Mouse (Mus musculus) erythroblast, embryonic 14.5 days (primary cell): ENCODE results near the gene Washc1. TPM values are rescaled to one million over a fixed set of nuclear protein-coding genes. Genes with fewer than 3 reads are reported as not detected.
"Not testable (repeated sequence)": the region's sequence is repeated elsewhere in the genome, so short reads cannot be mapped to it uniquely, and the experiment has no call there.

Experiments
- H3K27me3 ChIP-seq: 2 replicates; pipeline ENCODE4 v1.6.1; 2012; ENCODE audit warnings: inconsistent platforms; ENCODE audit not compliant: control insufficient read depth
- H3K36me3 ChIP-seq: 2 replicates; pipeline ENCODE4 v1.6.1; 2012; ENCODE audit warnings: mild to moderate bottlenecking, inconsistent platforms; ENCODE audit not compliant: control insufficient read depth
- H3K4me1 ChIP-seq: 2 replicates; pipeline ENCODE4 v1.6.1; 2012; ENCODE audit warnings: inconsistent platforms; ENCODE audit not compliant: control insufficient read depth
- H3K4me3 ChIP-seq: replicated peaks from 2 replicates; pipeline ENCODE3; 2012; ENCODE audit warnings: moderate library complexity, mild to moderate bottlenecking, inconsistent platforms
- H3K9me3 ChIP-seq: 2 replicates; pipeline ENCODE4 v1.6.1; 2012; ENCODE audit warnings: low read length, inconsistent platforms, mixed read lengths; ENCODE audit not compliant: control insufficient read depth
- GATA1 ChIP-seq: IDR thresholded peaks from 2 replicates; pipeline ENCODE4 v1.6.1; 2012; ENCODE audit warnings: low read length, inconsistent platforms, mixed read lengths
- TAL1 ChIP-seq: IDR thresholded peaks from 3 replicates; pipeline ENCODE4 v1.6.1; 2012; ENCODE audit warnings: low read length, inconsistent platforms, mixed read lengths
- polyA plus RNA-seq: library from polyadenylated mRNA; stranded (reverse); fragments of >175 nt; gene quantifications from 2 replicates; pipeline ENCODE4 v1.2.3, GENCODE M21; 2012

The Washc1 gene
- polyA plus RNA-seq = 2.2 and 2.3 TPM in 2 replicates

DNA sequence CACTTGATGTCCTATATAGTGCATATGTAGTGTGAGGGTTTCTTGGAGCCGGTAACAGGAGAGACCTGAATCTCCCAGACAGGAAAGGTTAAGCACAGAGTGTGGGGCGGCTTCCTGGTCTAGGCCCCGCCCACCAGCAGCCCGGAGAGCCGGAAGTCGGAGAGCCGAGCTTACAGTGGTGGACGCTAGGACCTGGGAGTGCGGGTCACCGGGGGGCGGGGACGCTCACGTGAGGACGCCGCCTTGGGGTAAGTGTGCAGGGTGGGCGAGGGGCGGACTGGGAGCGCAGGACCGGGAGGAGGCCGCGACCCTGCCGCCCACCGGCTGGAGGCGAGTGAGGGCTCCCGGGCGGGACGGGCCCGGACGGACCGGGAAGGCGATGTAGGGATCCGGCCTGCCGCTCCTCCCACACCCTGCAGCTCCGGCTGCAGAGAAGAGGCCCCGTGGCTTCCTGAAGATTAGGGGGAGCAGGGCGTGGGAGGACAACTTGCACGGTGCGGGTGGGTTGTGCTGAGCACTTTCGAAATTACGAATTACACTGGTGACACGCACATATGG is at the start of gene Washc1:
Gene Washc1 (plus strand): TSS at position 144 of the 558 bp plus-strand sequence.
- no peaks in the 10 kb centered on the region for H3K9me3 ChIP-seq
- H3K4me3 ChIP-seq = peak within 1 kb of the TSS; percentile 65
- no peaks in the 10 kb centered on the region for H3K27me3 ChIP-seq
- peaks cover 30% of the 10 kb centered on the region for H3K36me3 ChIP-seq
- H3K4me1 ChIP-seq = peaks cover 47% of the 10 kb centered on the region
- TF ChIP-seq TAL1 (no peak), GATA1 (no peak)

DNA sequence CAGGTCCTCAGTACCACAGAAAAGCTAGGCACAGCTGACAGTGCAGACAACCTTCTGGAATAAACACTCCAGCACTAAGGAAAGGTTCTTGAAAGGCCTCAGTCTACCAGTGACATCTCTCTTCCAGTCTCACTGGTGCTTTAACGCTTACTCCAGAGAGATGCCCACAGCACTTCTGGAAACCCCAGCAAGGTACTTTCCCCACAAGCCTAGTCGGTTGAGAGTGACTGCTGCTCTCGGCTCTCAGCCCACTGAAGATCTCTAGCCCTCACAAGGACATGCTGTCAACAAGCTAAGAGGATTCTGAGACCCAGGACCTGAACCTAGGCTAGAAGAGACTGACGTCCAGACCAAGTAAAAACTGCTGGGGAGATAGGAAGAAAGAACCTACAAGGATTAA is 46.2 kb upstream of the Washc1 start:
- H3K27me3 ChIP-seq = no peaks in the 10 kb centered on the region
- no peaks in the 10 kb centered on the region for H3K9me3 ChIP-seq
- no peak overlapping the region for H3K4me3 ChIP-seq
- TF ChIP-seq TAL1 = no peak
- TF ChIP-seq GATA1 = no peak
- no peaks in the 10 kb centered on the region for H3K36me3 ChIP-seq
- H3K4me1 ChIP-seq = no peaks in the 10 kb centered on the region; the same call in 1 of the 2 replicates

DNA sequence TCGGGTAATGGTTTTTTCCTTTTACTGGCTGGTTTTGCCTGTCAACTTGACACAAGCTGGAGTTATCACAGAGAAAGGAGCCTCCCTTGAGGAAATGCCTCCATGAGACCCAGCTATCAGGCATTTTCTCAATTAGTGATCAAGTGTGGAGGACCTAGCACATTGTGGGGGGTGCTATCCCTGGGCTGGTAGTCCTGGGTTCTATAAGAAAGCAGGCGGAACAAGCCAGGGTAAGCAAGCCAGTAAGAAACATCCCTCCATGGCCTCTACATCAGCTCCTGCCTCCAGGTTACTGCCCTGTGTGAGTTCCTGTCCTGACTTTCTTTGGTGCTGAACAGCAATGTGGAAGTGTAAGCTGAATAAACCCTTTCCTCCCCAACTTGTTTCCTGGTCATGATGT is 42.3 kb upstream of the Washc1 start:
- not testable (repeated sequence) for H3K4me1 ChIP-seq, H3K9me3 ChIP-seq, H3K36me3 ChIP-seq, H3K27me3 ChIP-seq, H3K4me3 ChIP-seq

DNA sequence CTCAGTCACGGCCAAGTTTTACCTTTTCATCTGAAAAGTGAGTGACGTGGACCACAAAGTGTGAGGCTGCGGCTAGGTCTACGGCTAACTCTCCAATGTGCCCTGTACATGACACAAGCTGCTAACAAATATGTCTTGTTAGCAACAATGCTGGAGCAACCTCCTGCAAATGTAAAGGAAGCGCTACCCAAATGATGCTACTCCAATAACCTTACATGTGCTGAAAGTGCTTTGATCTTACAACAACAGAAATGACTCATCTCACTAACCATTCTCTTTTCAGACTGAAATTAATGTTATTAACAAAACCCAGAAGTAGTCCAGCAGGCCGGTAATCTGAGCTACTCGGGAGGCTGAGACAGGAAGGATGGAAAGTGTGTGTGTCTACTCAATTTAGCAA is 37.4 kb upstream of the Washc1 start:
- Histone ChIP-seq H3K4me1 (peaks cover 26% of the 10 kb centered on the region), H3K36me3 (peaks cover 8% of the 10 kb centered on the region), H3K9me3 (no peaks in the 10 kb centered on the region), H3K4me3 (no peak overlapping the region), H3K27me3 (no peaks in the 10 kb centered on the region)
- TF ChIP-seq GATA1 = no peak
- no peak for TF ChIP-seq TAL1

DNA sequence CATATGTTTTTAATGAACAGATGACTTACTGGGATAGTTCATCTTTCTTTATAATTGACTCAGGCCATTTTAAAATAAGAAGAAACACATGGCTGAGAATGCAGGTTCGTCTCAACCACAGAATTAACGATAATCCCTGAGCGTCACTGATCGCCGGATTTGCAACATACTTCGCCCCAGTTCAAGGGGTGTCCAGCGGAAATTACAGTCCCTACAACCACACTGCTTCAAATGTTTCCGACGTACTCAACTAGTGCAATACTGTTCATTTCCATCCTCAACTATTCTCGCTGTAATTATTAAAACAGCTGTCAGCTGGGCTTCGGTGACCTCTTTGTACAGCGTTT is 35.5 kb upstream of the Washc1 start:
- TF ChIP-seq GATA1 (no peak), TAL1 (no peak)
- Histone ChIP-seq H3K36me3 (peaks cover 26% of the 10 kb centered on the region), H3K9me3 (no peaks in the 10 kb centered on the region), H3K4me3 (peak overlapping the region; percentile 73), H3K4me1 (peaks cover 26% of the 10 kb centered on the region), H3K27me3 (no peaks in the 10 kb centered on the region)

DNA sequence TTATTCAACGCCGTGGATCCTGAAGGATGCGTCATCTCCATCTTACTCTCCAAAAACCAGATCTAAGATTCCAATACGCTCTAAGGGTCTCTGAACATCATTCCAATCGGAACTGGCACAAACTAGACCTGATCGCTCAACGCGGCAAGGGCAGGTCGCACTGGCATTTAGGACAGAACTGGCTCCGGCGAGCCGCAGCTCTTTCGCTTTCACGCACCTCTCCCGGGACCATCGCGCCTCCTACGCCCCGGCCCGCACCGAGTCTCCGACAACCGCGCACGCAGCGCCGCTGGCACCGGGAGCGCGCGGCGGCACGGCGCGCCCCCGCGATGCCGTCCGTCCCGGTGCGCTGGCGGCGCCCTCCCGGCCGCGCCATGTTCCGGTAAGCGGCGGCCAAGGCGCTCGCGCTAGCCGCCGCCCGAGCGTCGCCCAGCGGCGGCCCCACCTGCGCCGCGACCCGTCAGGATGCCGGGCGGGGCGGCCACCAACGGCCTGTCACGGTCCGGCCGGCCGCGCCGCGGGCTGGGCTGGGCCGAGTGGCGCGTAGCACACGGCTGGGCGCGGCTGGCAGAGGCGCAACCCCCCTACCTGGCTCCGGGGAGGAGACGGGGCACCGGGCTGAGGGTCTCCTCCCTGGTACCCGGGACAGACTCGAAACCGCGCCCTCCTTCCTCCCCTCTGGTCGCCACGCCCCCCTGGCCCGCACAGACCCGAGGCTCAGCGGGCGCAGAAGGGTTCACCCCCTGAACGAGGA is 35.0 kb upstream of the Washc1 start:
- Histone ChIP-seq H3K27me3 (no peaks in the 10 kb centered on the region), H3K4me1 (peaks cover 26% of the 10 kb centered on the region), H3K9me3 (no peaks in the 10 kb centered on the region), H3K4me3 (peak overlapping the region; percentile 73), H3K36me3 (peaks cover 31% of the 10 kb centered on the region)
- TF ChIP-seq TAL1 (no peak), GATA1 (no peak)

DNA sequence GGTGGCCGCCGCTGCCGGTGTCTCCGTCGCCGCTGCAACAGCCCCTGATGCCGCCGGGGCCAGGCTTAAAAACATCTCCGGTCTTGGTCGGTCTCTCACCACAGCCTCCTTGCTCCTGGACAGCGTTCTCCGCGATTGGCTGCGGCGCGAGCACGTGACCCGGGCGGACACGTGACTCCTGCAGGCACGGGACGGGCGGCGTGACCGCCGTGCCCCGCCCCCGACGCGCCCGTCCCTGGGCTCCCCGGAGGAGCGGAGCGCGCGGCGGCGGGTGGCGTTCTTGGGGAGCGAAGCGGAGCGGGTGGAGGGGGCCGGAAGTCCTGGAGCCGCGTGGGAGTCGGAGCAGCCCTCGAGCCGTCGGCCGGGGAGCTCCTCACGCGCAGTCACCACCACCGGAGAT is 34.4 kb upstream of the Washc1 start, which contains the start of gene Ankrd12:
Gene Ankrd12 (minus strand): TSS at position 156 of the 400 bp plus-strand sequence.
- no peak for TF ChIP-seq TAL1
- no peak for TF ChIP-seq GATA1
- H3K9me3 ChIP-seq = no peaks in the 10 kb centered on the region
- H3K4me3 ChIP-seq = peak within 1 kb of the TSS; percentile 73
- H3K36me3 ChIP-seq = peaks cover 37% of the 10 kb centered on the region
- no peaks in the 10 kb centered on the region for H3K27me3 ChIP-seq
- peaks cover 24% of the 10 kb centered on the region for H3K4me1 ChIP-seq

DNA sequence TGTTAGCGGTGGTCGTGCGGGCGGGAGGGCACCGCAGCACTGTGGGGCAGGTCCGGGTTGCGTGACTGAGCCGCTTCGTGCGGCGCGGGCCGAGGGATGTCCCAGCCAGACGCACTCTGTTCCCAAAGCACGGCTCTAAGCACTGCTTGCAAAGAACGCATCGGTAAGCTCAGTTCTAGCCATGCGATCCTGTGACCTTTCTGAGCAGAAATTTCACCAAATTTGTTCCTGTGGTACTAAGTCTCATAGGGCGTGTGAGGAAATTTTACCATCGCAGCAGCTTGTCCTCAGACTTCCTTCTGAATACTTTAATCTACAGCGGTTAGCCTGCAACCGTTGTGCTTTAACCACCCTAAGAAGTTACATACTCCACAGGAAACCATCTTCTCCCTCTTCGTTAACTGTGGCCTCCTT is 33.9 kb upstream of the Washc1 start:
- Histone ChIP-seq H3K9me3 (no peaks in the 10 kb centered on the region), H3K36me3 (peaks cover 38% of the 10 kb centered on the region), H3K4me1 (peaks cover 24% of the 10 kb centered on the region), H3K27me3 (no peaks in the 10 kb centered on the region), H3K4me3 (peak overlapping the region; percentile 73)
- no peak for TF ChIP-seq TAL1
- TF ChIP-seq GATA1 = no peak

DNA sequence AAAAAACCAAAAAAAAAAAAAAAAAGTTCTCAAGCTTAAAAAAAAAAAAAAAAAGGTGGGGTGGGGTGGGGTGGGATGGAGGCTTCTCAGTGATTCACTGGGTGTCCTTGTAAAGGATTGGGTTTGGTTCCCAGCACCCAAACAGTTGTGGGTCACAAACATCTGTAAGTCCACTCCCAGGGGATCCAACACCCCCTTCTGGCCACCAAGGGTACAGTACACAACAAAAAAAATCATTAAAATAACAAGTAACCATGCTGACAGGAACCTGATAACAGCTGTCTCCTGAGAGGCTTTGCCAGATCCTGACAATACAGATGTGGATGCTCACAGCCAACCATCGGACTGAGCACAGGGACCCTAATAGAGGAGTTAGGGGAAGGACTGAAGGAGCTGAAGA is 26.9 kb upstream of the Washc1 start:
- no peak for TF ChIP-seq TAL1
- no peak for TF ChIP-seq GATA1
- Histone ChIP-seq H3K4me3 (no peak overlapping the region), H3K9me3 (no peaks in the 10 kb centered on the region), H3K4me1 (peaks cover 2% of the 10 kb centered on the region; the same call in 1 of the 2 replicates), H3K27me3 (no peaks in the 10 kb centered on the region), H3K36me3 (peaks cover 75% of the 10 kb centered on the region)

DNA sequence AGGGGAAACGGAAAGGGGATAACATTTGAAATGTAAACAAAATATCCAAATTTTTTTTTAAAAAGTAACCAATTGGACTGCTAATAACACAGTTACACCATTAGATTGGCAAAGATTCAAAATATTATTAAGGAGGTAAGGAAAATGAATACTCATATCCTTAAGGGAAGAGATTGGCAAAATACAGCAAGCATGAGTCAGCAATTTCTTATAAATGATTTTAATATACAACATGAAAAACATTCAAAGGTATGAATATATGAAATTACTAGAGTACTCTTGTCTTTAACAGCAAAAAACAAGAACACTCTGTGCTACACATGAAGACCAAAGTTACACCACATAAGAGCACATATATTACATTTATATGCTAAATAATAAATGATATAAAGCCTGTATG is 26.3 kb upstream of the Washc1 start:
- TF ChIP-seq TAL1 = no peak
- no peak overlapping the region for H3K4me3 ChIP-seq

More for the DNA sequence above, 26.3 kb upstream of the Washc1 start:
- Histone ChIP-seq H3K27me3 (no peaks in the 10 kb centered on the region), H3K36me3 (peaks cover 74% of the 10 kb centered on the region), H3K4me1 (peaks cover 2% of the 10 kb centered on the region; the same call in 1 of the 2 replicates), H3K9me3 (no peaks in the 10 kb centered on the region)
